Mouse (Mus musculus): ENCODE results near the gene Ccdc73.

- no peak for TF ChIP-seq POLR2A (IDR thresholded peaks at IDR 0.05; ENCODE audit: borderline replicate concordance, extremely low read depth, low read depth, low read length)
- no peak for TF ChIP-seq CTCF (IDR thresholded peaks at IDR 0.05; ENCODE audit: insufficient read depth, low read length)
Observed at GRCm38 (mm10) chr2:104840974-104841373, 26.6 kb upstream of the Ccdc73 start.
